Mouse (Mus musculus) embryonic fibroblast, embryonic 13.5 days (primary cell): Measurements from ENCODE around the gene Cstb. TPM values are rescaled to one million over a fixed set of nuclear protein-coding genes. Genes with fewer than 3 reads are reported as not detected.

ENCODE experiments used
- H3K27ac ChIP-seq: 2 replicates; pipeline ENCODE4 v1.5.1; 2012; ENCODE audit warnings: low read length, control low read depth, inconsistent platforms; ENCODE audit not compliant: insufficient read depth
- H3K4me1 ChIP-seq: 2 replicates; pipeline ENCODE4 v1.6.1; 2011; ENCODE audit warnings: low read length; ENCODE audit not compliant: control insufficient read depth, insufficient read depth
- H3K4me3 ChIP-seq: 2 replicates; pipeline ENCODE4 v1.5.1; 2011; ENCODE audit warnings: mild to moderate bottlenecking, control low read depth, low read length; ENCODE audit not compliant: insufficient read depth
- CTCF ChIP-seq: IDR thresholded peaks from 2 replicates; pipeline ENCODE4 v1.5.1; 2011; ENCODE audit warnings: mild to moderate bottlenecking, control low read depth, low read length, moderate library complexity, borderline replicate concordance; ENCODE audit not compliant: insufficient read depth
- POLR2A ChIP-seq: IDR thresholded peaks from 2 replicates; pipeline ENCODE4 v1.6.1; 2011; ENCODE audit warnings: low read depth, mild to moderate bottlenecking, control low read depth, low read length, moderate library complexity
- polyA plus RNA-seq: library from polyadenylated mRNA; stranded (reverse); fragments of >200 nt; gene quantifications from 2 replicates; pipeline ENCODE4 v1.2.4, GENCODE M21; 2011; ENCODE audit warnings: low read depth; ENCODE audit not compliant: missing spikeins, insufficient read length

Cstb gene
- polyA plus RNA-seq, 1 experiment = 386 TPM

GRCm38 (mm10) chr10:78439550-78439949 lies 14.1 kb downstream of the Cstb start:
- Histone ChIP-seq H3K4me1 (no peaks in the 10 kb centered on the region), H3K4me3 (no peak overlapping the region), H3K27ac (no peak overlapping the region)
- TF ChIP-seq POLR2A = no peak
- peak; percentile 56; the same call in 1 of the 2 replicates for TF ChIP-seq CTCF

DNA sequence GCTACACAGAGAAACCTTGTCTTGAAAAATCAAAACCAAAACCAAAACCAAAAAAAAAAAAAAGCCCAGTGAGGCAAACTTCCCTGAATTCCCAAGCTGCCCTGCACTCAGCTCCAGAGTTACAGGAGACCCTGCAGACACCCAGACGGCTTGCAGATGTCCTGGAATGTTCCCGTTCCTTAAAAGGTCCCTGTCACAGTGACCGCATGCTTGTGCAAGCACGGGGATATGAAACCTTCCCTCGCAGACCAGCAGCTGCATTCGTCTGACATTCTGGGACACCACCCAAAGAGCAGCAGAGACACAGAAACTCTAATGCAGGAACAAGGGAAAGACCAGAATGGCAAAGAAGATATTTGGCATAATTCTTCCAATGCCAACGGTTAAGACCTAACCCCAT lies 14.5 kb downstream of the Cstb start:
- TF ChIP-seq POLR2A (no peak), CTCF (no peak)
- Histone ChIP-seq H3K27ac (no peak overlapping the region), H3K4me3 (no peak overlapping the region), H3K4me1 (no peaks in the 10 kb centered on the region)

DNA sequence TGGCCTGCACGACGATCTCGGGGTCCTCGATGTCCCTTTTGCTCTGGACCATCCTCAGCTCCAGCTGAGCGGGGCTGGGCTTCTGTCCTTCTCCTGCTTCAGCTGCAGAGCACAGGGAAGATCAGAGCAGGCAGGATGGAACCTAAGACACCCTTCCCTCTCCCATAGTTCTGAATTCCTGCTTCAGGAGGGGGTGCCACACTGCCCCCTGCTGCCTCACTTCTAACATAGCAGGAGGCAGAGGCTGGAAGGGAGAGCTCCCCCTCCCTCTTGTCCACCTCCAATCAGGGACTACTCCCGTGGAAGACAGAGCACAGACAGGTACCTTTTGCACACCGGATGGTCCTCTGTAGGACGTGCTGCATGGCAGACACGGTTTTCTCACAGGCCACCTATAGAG lies 15.3 kb downstream of the Cstb start:
- H3K27ac ChIP-seq = no peak overlapping the region
- H3K4me1 ChIP-seq = no peaks in the 10 kb centered on the region
- no peak overlapping the region for H3K4me3 ChIP-seq
- TF ChIP-seq POLR2A (no peak), CTCF (peak; percentile 72)

DNA sequence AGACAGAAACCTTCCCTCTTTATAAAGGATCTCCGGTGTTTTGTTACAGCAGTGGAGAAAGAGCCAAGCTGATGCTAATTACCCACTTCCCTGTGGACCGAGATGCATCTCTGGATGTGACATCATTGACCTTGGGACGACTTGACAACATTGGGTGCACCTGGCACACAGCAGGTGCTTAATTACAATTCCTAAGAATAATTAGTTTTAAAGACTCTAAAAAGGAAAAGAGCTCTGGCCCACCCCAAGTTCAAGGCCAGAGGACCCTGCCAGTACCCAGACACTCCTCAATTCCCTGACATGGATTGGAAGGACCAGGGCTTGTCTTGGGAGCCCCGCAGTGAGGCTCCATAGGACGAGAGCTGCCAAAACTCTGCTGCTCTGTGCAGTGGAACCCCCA lies 16.1 kb downstream of the Cstb start:
- no peak for TF ChIP-seq CTCF
- TF ChIP-seq POLR2A = no peak
- H3K27ac ChIP-seq = no peak overlapping the region
- no peak overlapping the region for H3K4me3 ChIP-seq
- no peaks in the 10 kb centered on the region for H3K4me1 ChIP-seq

DNA sequence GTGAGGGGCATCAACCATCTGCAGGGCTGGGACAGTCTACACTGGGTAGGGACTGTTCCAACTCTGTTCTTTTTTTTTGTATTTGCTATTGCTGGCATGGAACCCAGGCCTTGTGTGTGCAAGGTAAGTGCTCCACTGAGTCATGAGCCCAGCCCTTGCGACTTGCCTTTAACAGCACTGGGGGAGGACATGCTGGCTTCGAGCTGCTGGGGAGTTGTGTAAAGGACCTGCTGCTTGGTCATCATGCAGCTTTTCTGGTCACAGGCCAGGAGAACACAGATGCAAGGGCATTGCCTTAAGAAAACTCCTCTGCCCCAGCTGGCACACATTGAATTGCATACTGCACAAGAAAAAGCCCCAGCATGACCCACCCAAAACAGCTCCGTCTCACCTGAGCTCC lies 16.8 kb downstream of the Cstb start:
- Histone ChIP-seq H3K27ac (no peak overlapping the region), H3K4me1 (no peaks in the 10 kb centered on the region)
- no peak for TF ChIP-seq CTCF

DNA sequence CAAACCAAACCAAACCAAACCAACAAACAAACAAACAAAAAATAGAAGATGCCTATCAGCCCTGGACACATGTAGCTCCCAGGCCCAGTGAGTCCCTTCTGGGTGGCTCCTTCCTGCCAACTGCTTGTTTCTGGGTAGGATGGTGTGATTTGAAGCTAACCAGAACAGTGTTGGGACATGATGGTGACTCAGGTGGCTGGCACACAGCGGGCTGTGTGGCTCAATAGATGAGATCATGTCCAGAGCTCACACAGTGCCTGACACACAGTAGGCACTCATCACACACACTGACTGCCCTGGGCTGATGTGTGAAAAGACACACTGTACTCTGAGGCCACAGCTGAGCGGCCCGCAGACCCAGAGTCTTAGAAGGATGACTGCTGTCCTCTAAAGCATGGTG lies 20.7 kb downstream of the Cstb start:
- Histone ChIP-seq H3K27ac (no peak overlapping the region), H3K4me1 (no peaks in the 10 kb centered on the region), H3K4me3 (no peak overlapping the region)
- TF ChIP-seq POLR2A (no peak), CTCF (no peak)

More for the DNA sequence above, 16.8 kb downstream of the Cstb start:
- H3K4me3 ChIP-seq = no peak overlapping the region

GRCm38 (mm10) chr10:78447396-78447795 lies 21.9 kb downstream of the Cstb start:
- H3K4me1 ChIP-seq = no peaks in the 10 kb centered on the region
- H3K27ac ChIP-seq = no peak overlapping the region
- no peak for TF ChIP-seq POLR2A
- no peak overlapping the region for H3K4me3 ChIP-seq

DNA sequence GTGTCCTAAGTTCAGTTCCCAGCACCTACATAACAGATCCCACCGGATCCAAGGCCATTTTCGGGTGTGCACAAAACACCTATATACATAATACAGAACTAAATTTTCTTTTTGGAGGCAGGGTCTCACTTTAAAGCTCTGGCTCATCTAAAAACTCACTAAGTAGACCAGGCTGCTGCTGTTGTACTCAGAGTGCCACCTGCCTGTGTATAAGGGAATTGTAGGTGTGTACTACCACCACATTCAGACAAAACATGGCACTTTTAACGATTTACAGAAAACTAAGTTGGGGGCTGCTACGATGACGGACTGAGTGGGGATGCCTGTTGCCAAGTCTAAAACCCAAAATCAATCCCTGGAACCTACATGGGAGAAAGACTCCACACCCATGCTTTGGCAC lies 25.3 kb downstream of the Cstb start:
- no peak overlapping the region for H3K27ac ChIP-seq
- H3K4me1 ChIP-seq = no peaks in the 10 kb centered on the region
- TF ChIP-seq CTCF (no peak), POLR2A (no peak)
- H3K4me3 ChIP-seq = no peak overlapping the region

DNA sequence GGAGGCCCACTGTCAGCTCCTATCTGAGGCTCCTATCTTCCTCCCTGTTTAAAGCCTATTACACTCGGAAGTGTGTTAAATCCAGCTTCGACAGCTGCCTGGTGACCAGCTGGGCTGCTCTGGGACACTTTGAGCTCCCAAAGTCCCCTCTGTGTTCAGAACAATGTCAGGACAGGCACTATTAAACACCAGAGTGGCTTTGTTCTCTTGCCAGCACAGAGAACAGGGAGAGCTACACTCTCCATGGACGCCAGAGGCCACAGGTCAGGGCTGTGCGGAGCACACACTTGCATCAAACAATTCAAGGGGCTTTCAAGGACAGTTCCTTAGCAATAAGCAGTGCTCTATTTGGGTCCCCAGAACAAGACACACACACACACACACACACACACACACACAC lies 27.2 kb downstream of the Cstb start:
- Histone ChIP-seq H3K4me1 (no peaks in the 10 kb centered on the region), H3K4me3 (no peak overlapping the region), H3K27ac (no peak overlapping the region)
- TF ChIP-seq POLR2A (no peak), CTCF (no peak)

GRCm38 (mm10) chr10:78456696-78457095 lies 31.2 kb downstream of the Cstb start:
- TF ChIP-seq CTCF (no peak), POLR2A (no peak)
- Histone ChIP-seq H3K4me3 (no peak overlapping the region), H3K27ac (no peak overlapping the region), H3K4me1 (peaks cover 9% of the 10 kb centered on the region)

- Histone ChIP-seq H3K4me3 (no peak overlapping the region), H3K4me1 (peaks cover 9% of the 10 kb centered on the region), H3K27ac (peak overlapping the region; percentile 34)
- TF ChIP-seq POLR2A = no peak
- no peak for TF ChIP-seq CTCF
Observed at GRCm38 (mm10) chr10:78457495-78458347, 32.3 kb downstream of the Cstb start.
